Mouse (Mus musculus): ENCODE data around the gene Fgfr2.

- no peak for TF ChIP-seq CTCF (IDR thresholded peaks at IDR 0.05; ENCODE audit: low read depth)
- TF ChIP-seq EP300 (IDR thresholded peaks at IDR 0.05; ENCODE audit: low read depth) = no peak
Measured at GRCm38 (mm10) chr7:130847164-130847718, 2275.9 kb downstream of the Fgfr2 start.

Measured in liver, postnatal 0 days (tissue).